In genomic region chr9:21558366-21558765, GRCm38 (mm10) we compare ENCODE assay signal across 11 mouse cellular contexts. TPM values are rescaled to one million over a fixed set of nuclear protein-coding genes. Genes with fewer than 3 reads are reported as not detected.
DNase-seq lines count a peak whose midpoint lies in the region; ATAC-seq and TF ChIP-seq lines count a peak whose summit lies in the region.
"Had no signal": no experiment of that assay in that cellular context is flagged by ENCODE, and none has a peak within 500 bp of the region (broad histone marks: within the 10 kb centered on the region; RNA-seq: fewer than 3 reads in every experiment).

No protein-coding gene starts in this region.

- no peak overlapping the region for H3K9ac ChIP-seq in heart, adult 2 months (ENCODE audit: low read depth, low read length)
- no peak overlapping the region for H3K9ac ChIP-seq in kidney, embryonic 16.5 days (replicated peaks; ENCODE audit: low read length)
- no peak overlapping the region for H3K9ac ChIP-seq in forebrain, embryonic 11.5 days (ENCODE audit: low read length)

- TF ChIP-seq POLR2A in heart, adult 2 months (IDR thresholded peaks at IDR 0.05; ENCODE audit: insufficient read depth, low read depth, low read length): no peak
- no peak for TF ChIP-seq POLR2A in spleen, adult 2 months (IDR thresholded peaks at IDR 0.05; ENCODE audit: low read depth, low read length)

- TF ChIP-seq EP300 in heart, adult 2 months (IDR thresholded peaks at IDR 0.05; ENCODE audit: insufficient read depth, low read depth, low read length): no peak

- no peaks in the 10 kb centered on the region for H3K27me3 ChIP-seq in heart, adult 2 months (ENCODE audit: control insufficient read depth, insufficient read depth, low read length)
- no peaks in the 10 kb centered on the region for H3K27me3 ChIP-seq in kidney, embryonic 16.5 days (ENCODE audit: insufficient read depth, low read length)
- no peaks in the 10 kb centered on the region for H3K27me3 ChIP-seq in spleen, adult 2 months (ENCODE audit: control insufficient read depth, insufficient read depth, low read length)
- no peaks in the 10 kb centered on the region for H3K27me3 ChIP-seq in forebrain, embryonic 11.5 days (ENCODE audit: control insufficient read depth, insufficient read depth, low read length)

- no peaks in the 10 kb centered on the region for H3K9me3 ChIP-seq in kidney, embryonic 16.5 days (ENCODE audit: low read length)
- no peaks in the 10 kb centered on the region for H3K9me3 ChIP-seq in forebrain, embryonic 11.5 days (ENCODE audit: control insufficient read depth, low read length)
- H3K9me3 ChIP-seq: midbrain, embryonic 10.5 days had no signal

- no peak for TF ChIP-seq CTCF in heart, adult 2 months (IDR thresholded peaks at IDR 0.05)
- TF ChIP-seq CTCF in spleen, adult 2 months (IDR thresholded peaks at IDR 0.05; ENCODE audit: extremely low read depth, insufficient read depth, insufficient read length, insufficient replicate concordance): no peak

- H3K4me2 ChIP-seq in kidney, embryonic 16.5 days (replicated peaks; ENCODE audit: low read depth, low read length): no peak overlapping the region
- no peak overlapping the region for H3K4me2 ChIP-seq in forebrain, embryonic 11.5 days (ENCODE audit: low read depth, low read length, severe bottlenecking)

- peak; percentile 47 for ATAC-seq in kidney, embryonic 16.5 days (ENCODE audit: low FRiP score, low TSS enrichment)
- no peak for ATAC-seq in granulocyte monocyte progenitor cell, adult 5-6 weeks (replicated peaks; ENCODE audit: poor library complexity, severe bottlenecking)
- ATAC-seq in forebrain, embryonic 11.5 days (replicated peaks; ENCODE audit: low FRiP score): no peak

- H3K4me3 ChIP-seq in heart, adult 2 months: no peak overlapping the region
- H3K4me3 ChIP-seq in kidney, embryonic 16.5 days (ENCODE audit: low read length): no peak overlapping the region
- H3K4me3 ChIP-seq in spleen, adult 2 months (ENCODE audit: extremely low read depth, insufficient read depth, insufficient read length): no peak overlapping the region
- H3K4me3 ChIP-seq in forebrain, embryonic 11.5 days (ENCODE audit: low read depth, low read length): no peak overlapping the region
- H3K4me3 ChIP-seq: midbrain, embryonic 10.5 days had no signal

- intact Hi-C loops in heart, adult 2 months (cut with DNase I): no loop called here

- peaks cover 14% of the 10 kb centered on the region for H3K4me1 ChIP-seq in heart, adult 2 months (ENCODE audit: control insufficient read depth, insufficient read depth, low read length)
- H3K4me1 ChIP-seq in kidney, embryonic 16.5 days (ENCODE audit: insufficient read depth, low read length): peaks cover 6% of the 10 kb centered on the region; the same call in 1 of the 2 replicates
- H3K4me1 ChIP-seq in spleen, adult 2 months (ENCODE audit: control insufficient read depth, insufficient read depth, insufficient read length): no peaks in the 10 kb centered on the region
- H3K4me1 ChIP-seq in forebrain, embryonic 11.5 days (replicated peaks; ENCODE audit: control insufficient read depth, insufficient read depth, low read length): no peaks in the 10 kb centered on the region

- no peaks in the 10 kb centered on the region; the same call in 1 of the 2 replicates for H3K79me2 ChIP-seq in heart, adult 2 months (replicated peaks; ENCODE audit: control insufficient read depth, insufficient read depth, low read length)

- no peak overlapping the region for H3K27ac ChIP-seq in heart, adult 2 months
- no peak overlapping the region for H3K27ac ChIP-seq in kidney, embryonic 16.5 days (ENCODE audit: low read length)
- H3K27ac ChIP-seq in spleen, adult 2 months (ENCODE audit: insufficient read depth, low read length): peak overlapping the region; percentile 16; the same call in 1 of the 2 replicates
- no peak overlapping the region for H3K27ac ChIP-seq in forebrain, embryonic 11.5 days (ENCODE audit: low read depth, low read length)
- H3K27ac ChIP-seq: midbrain, embryonic 10.5 days had no signal

- H3K36me3 ChIP-seq in heart, adult 2 months (ENCODE audit: control insufficient read depth, insufficient read depth, low read length): no peaks in the 10 kb centered on the region
- peaks cover 5% of the 10 kb centered on the region; the same call in 1 of the 2 replicates for H3K36me3 ChIP-seq in kidney, embryonic 16.5 days (ENCODE audit: insufficient read depth, low read length)
- no peaks in the 10 kb centered on the region for H3K36me3 ChIP-seq in spleen, adult 2 months (ENCODE audit: control insufficient read depth, insufficient read depth, low read length)
- H3K36me3 ChIP-seq in forebrain, embryonic 11.5 days (ENCODE audit: control insufficient read depth, insufficient read depth, low read length): no peaks in the 10 kb centered on the region

- DNase-seq in heart, adult 8-10 months (ENCODE audit: low spot score): peak; percentile 18
- no peak for DNase-seq in heart, adult 2 months
- peak; percentile 86 for DNase-seq in c-Kit-negative CD71-positive TER-119-positive erythroid progenitor cells, embryonic 14.5 days (ENCODE audit: low read depth, low spot score)
- no peak for DNase-seq in spleen, adult 2 months (ENCODE audit: low read depth in 1 of 2, low spot score in 2 of 2)
- no peak for DNase-seq in forebrain, embryonic 11.5 days (ENCODE audit: low spot score)
- no peak for DNase-seq in layer of hippocampus, adult 9-10 months (ENCODE audit: low spot score)
- DNase-seq: cerebellum, adult 8-10 months; right cerebral cortex, postnatal 25 days had no signal

- WGBS in heart, adult 2 months: 28% methylated on average over 4 of the region's 4 CpGs
- WGBS in kidney, embryonic 16.5 days: 75% methylated on average over 4 of the region's 4 CpGs
- WGBS in spleen, adult 2 months: 83% methylated on average over 4 of the region's 4 CpGs
- WGBS in forebrain, embryonic 11.5 days: 97% methylated on average over 4 of the region's 4 CpGs

RNA-seq across cellular contexts. Expression of gene Carm1, which starts 11.7 kb away (rescaled TPM):
- 10 to 100 TPM; 70.9 to 75.8 (median 73.3) TPM for total RNA-seq in heart, adult 8-10 months (2022)
- 10 to 100 TPM; 61.5 to 66.5 TPM for total RNA-seq in heart, adult 2 months (2021)
- 65.4 and 77.6 TPM in 2 replicates for polyA plus RNA-seq in heart, adult 2 months (2012; rRNA removed)
- polyA plus RNA-seq in kidney, embryonic 16.5 days (2015; fragmentation: Nextera tagmentation; extraction: Ambion mirVana): 27.1 and 32.1 TPM in 2 replicates
- polyA plus RNA-seq in spleen, adult 2 months (2012; rRNA removed): 59.3 and 87.8 TPM in 2 replicates
- 65.9 and 81.6 TPM in 2 replicates for total RNA-seq in granulocyte monocyte progenitor cell, adult 5-6 weeks (2014; fragmentation: Nextera tagmentation)
- 17.0 and 27.3 TPM in 2 replicates for total RNA-seq in granulocyte monocyte progenitor cell, adult 5-6 weeks (2017)
- polyA plus RNA-seq in forebrain, embryonic 11.5 days (2014; fragmentation: Nextera tagmentation; extraction: Ambion mirVana): 78.0 and 93.0 TPM in 2 replicates

RNA-seq across cellular contexts. Expression of gene AB124611, which starts 32.4 kb away (rescaled TPM):
- 1 to 10 TPM in 1 of 4 experiments, under 1 TPM in 3; 0.37 to 2.2 (median 0.63) TPM for total RNA-seq in heart, adult 8-10 months (2022)
- total RNA-seq in heart, adult 2 months (2021): 1 to 10 TPM; 1.4 to 2.4 TPM
- 1.5 TPM in 2 replicates for polyA plus RNA-seq in heart, adult 2 months (2012; rRNA removed)
- polyA plus RNA-seq in kidney, embryonic 16.5 days (2015; fragmentation: Nextera tagmentation; extraction: Ambion mirVana): 3.5 and 4.5 TPM in 2 replicates
- 69.1 and 79.0 TPM in 2 replicates for polyA plus RNA-seq in spleen, adult 2 months (2012; rRNA removed)
- total RNA-seq in granulocyte monocyte progenitor cell, adult 5-6 weeks (2014; fragmentation: Nextera tagmentation): 17.1 and 27.3 TPM in 2 replicates
- total RNA-seq in granulocyte monocyte progenitor cell, adult 5-6 weeks (2017): 20.5 and 24.1 TPM in 2 replicates
- polyA plus RNA-seq in forebrain, embryonic 11.5 days (2014; fragmentation: Nextera tagmentation; extraction: Ambion mirVana): 5.6 and 5.7 TPM in 2 replicates

RNA-seq across cellular contexts. Expression of gene Timm29, which starts 34.2 kb away (rescaled TPM):
- total RNA-seq in heart, adult 8-10 months (2022): 10 to 100 TPM; 61.0 to 67.1 (median 66.5) TPM
- total RNA-seq in heart, adult 2 months (2021): 10 to 100 TPM; 55.2 to 63.8 TPM
- polyA plus RNA-seq in heart, adult 2 months (2012; rRNA removed): 35.2 and 58.6 TPM in 2 replicates
- 29.3 and 30.7 TPM in 2 replicates for polyA plus RNA-seq in kidney, embryonic 16.5 days (2015; fragmentation: Nextera tagmentation; extraction: Ambion mirVana)
- polyA plus RNA-seq in spleen, adult 2 months (2012; rRNA removed): 14.9 and 17.6 TPM in 2 replicates
- total RNA-seq in granulocyte monocyte progenitor cell, adult 5-6 weeks (2014; fragmentation: Nextera tagmentation): 37.5 and 39.9 TPM in 2 replicates
- total RNA-seq in granulocyte monocyte progenitor cell, adult 5-6 weeks (2017): 51.6 and 59.1 TPM in 2 replicates
- 51.0 and 57.5 TPM in 2 replicates for polyA plus RNA-seq in forebrain, embryonic 11.5 days (2014; fragmentation: Nextera tagmentation; extraction: Ambion mirVana)

RNA-seq across cellular contexts. Expression of gene Yipf2, which starts 34.3 kb away (rescaled TPM):
- total RNA-seq in heart, adult 8-10 months (2022): 1 to 10 TPM; 7.3 to 8.6 (median 7.9) TPM
- total RNA-seq in heart, adult 2 months (2021): 1 to 10 TPM; 6.4 to 8.0 TPM
- 11.2 and 12.5 TPM in 2 replicates for polyA plus RNA-seq in heart, adult 2 months (2012; rRNA removed)
- polyA plus RNA-seq in kidney, embryonic 16.5 days (2015; fragmentation: Nextera tagmentation; extraction: Ambion mirVana): 40.1 and 43.8 TPM in 2 replicates
- 22.0 and 29.0 TPM in 2 replicates for polyA plus RNA-seq in spleen, adult 2 months (2012; rRNA removed)
- total RNA-seq in granulocyte monocyte progenitor cell, adult 5-6 weeks (2014; fragmentation: Nextera tagmentation): 16.2 and 19.9 TPM in 2 replicates
- 12.2 and 18.2 TPM in 2 replicates for total RNA-seq in granulocyte monocyte progenitor cell, adult 5-6 weeks (2017)
- polyA plus RNA-seq in forebrain, embryonic 11.5 days (2014; fragmentation: Nextera tagmentation; extraction: Ambion mirVana): 15.5 and 16.0 TPM in 2 replicates

RNA-seq across cellular contexts. Expression of gene Tmed1, which starts 48.3 kb away (rescaled TPM):
- total RNA-seq in heart, adult 8-10 months (2022): 10 to 100 TPM; 46.5 to 51.3 (median 48.9) TPM
- total RNA-seq in heart, adult 2 months (2021): 10 to 100 TPM; 40.9 to 47.2 TPM
- polyA plus RNA-seq in heart, adult 2 months (2012; rRNA removed): 48.1 and 58.9 TPM in 2 replicates
- 147 and 151 TPM in 2 replicates for polyA plus RNA-seq in kidney, embryonic 16.5 days (2015; fragmentation: Nextera tagmentation; extraction: Ambion mirVana)
- polyA plus RNA-seq in spleen, adult 2 months (2012; rRNA removed): 10.5 and 13.5 TPM in 2 replicates
- total RNA-seq in granulocyte monocyte progenitor cell, adult 5-6 weeks (2014; fragmentation: Nextera tagmentation): 8.4 and 13.9 TPM in 2 replicates
- 17.4 and 23.6 TPM in 2 replicates for total RNA-seq in granulocyte monocyte progenitor cell, adult 5-6 weeks (2017)
- 83.1 and 83.5 TPM in 2 replicates for polyA plus RNA-seq in forebrain, embryonic 11.5 days (2014; fragmentation: Nextera tagmentation; extraction: Ambion mirVana)

Comparison
In these comparisons a context has a peak if more than half of its experiments do, and no peak if none do; other contexts are left out.
1. DNase-seq: peak in heart, adult 8-10 months (single experiment) and c-Kit-negative CD71-positive TER-119-positive erythroid progenitor cells, embryonic 14.5 days (single experiment); none in heart, adult 2 months (0 of 2), spleen, adult 2 months (0 of 2), forebrain, embryonic 11.5 days (single experiment) and layer of hippocampus, adult 9-10 months (single experiment).
2. RNA of gene AB124611, which starts 32.4 kb away (polyA plus RNA-seq): 69.1 to 79.0 TPM in spleen, adult 2 months; 5.6 to 5.7 TPM in forebrain, embryonic 11.5 days, 3.5 to 4.5 TPM in kidney, embryonic 16.5 days and 1.5 TPM in heart, adult 2 months; every median in the first group is over 10 times any median in the second.